Mouse (Mus musculus) left cerebral cortex, postnatal 36 days (tissue): ENCODE results near the gene Akr1c14. TPM values are rescaled to one million over a fixed set of nuclear protein-coding genes. Genes with fewer than 3 reads are reported as not detected.
"Not testable (repeated sequence)": the region's sequence is repeated elsewhere in the genome, so short reads cannot be mapped to it uniquely, and the experiment has no call there.

Experiments
- DNase-seq, 2 experiments: peaks; one replicate each; pipeline ENCODE4 v3.0.0; 2021 to 2022; ENCODE audit warnings: low spot score in 2 of 2, mixed read lengths in 1 of 2
- intact Hi-C: fragments of 180-260 bp; cut with DNase I; formaldehyde crosslinking; loops from one replicate; pipeline ENCODE4 v1.15.1; 2025
- total RNA-seq, 2 experiments: library from RNA; stranded (reverse); gene quantifications; 2 replicates each; pipeline ENCODE4 v1.2.3; 2021

The Akr1c14 gene
- total RNA-seq, 2 experiments from 2014 or later = 0.82 to 2.3 TPM

DNA sequence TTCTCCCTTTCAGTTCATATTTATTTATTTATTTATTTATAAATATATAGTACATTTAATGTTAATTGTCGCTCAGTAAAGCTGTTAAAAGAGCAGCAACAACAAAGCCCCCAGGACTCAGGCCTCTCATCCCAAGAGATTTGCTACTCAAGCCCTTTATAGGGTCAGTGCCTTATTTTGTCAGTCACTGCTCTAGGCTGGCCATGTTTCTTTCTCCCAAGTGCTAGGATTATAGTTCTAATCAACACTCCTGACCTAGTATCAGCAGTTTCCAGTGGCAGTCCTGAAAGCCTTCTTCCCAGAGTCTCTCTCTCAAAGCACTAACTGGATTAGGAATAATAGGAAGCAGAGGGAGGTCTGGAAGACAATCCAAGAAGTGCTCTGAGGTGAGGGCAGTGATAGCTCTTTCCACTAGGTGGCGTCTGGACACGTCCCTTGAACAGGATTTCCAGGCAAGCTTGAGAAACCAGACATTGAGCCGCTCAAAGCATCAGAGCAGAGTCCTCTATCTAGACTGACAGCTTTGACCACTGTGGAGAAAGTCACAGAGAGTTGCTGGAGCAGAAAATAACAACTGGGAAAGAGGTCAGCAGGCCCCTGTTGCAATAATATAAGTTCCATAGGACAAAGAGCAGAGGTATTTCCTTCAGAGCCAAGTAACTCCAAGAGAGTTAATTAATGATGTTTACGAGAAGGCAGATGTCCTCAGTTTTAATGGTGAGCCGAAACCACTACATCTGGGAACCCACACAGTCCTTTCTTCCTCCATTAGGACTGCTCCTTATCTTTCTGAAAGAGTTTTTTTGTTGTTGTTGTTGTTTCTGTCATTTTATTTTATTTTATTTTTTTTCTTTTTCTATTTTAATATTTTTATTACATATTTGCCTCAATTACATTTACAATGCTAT, 61.7 kb downstream of the Akr1c14 start:
- intact Hi-C loops = loop anchor here (5.0 kb wide), 1 partner anchor 172 kb away; no protein-coding TSS in a partner anchor
- DNase-seq = peak; percentile 29 to 46

DNA sequence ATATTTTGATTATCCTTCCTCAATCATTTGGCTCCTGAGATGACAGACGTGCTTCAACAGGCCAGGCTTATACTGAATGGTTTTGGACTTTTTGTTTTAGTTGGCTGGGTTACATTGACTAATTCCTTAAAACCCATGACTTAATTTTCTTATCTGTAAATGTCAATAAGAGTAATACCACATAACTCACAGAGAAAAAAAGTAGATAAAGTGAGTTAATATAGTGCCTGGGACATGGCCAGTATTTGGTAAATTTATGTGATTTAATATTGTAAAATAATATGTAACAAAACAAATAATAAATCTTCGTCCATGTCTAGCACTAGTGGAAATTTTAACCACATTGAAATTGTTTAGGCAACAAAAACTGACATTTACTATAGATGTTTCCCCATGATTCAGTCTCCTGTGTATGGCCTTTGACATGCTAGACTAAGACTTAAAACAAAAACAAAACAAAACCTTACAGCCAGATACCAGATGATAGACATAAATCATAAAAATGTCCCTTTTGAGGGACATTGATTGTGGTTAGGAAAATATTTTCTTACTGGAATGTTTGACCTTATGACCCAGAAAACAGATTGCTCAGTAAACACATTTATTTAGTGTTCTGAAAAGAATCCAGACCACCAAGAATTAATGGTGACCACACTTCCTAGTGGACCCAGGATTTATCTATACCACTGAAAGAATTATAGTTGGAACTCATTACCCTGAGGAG, 70.5 kb downstream of the Akr1c14 start:
- no peak for DNase-seq
- intact Hi-C loops = no loop called here

DNA sequence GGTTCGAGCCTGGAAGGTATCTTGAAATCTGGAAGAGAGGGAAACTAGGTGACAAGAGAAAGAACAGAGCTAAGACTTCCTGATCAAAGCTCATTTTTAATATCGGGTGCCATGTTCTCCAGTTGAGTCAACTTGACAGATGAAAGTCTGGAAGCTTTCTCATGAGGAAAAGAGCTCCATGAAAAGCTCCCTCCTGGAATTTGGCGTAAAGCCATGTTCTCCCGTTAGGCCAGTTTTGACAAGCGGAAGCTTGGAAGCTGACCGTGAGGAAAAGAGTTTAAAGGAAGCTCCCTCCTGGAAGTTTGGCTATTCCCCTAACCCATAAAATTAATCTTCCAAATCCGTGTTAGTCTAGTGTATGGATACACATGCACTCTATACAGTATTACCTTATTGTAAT, 74.3 kb downstream of the Akr1c14 start:
- intact Hi-C loops = no loop called here

DNA sequence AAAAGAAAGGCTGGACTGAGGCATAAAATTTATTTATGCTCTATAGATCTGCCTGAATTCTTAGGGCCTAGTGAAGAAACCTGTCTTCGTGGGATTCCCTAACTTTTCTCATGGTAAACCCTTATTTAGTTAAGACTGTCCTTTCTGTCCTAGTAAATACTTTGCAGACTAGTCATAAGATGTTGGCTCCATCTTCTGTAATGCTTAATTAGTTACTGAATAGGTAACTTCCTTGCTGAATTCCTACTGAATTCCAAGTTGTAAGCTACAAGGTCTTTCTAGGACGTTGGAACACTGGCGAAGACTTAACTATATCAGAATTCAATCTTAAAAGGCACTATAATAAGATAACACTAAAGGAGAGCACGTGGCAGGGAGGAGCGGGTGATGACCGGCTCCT, 75.7 kb downstream of the Akr1c14 start:
- DNase-seq, intact Hi-C loops: not testable (repeated sequence)

More for the DNA sequence above, 74.3 kb downstream of the Akr1c14 start:
- no peak for DNase-seq

DNA sequence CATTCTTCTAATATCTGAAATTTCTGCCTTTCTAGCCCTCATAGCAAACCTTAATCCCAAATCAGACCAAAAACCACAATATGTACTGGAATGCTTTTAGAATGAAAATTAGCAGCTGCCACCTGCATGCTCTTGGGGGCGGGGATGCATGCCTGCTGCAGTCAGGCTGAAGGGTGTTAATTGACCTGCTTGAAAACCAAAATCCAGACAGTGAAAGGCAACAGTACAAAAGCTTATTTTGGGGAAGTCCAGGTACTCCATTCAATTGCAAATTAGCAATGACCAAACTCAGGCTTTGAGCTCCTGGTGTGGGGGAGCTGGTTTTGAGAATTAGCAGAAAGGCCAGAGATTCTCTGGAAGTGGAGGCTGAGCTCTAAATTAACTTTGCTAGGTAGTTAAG, 77.0 kb downstream of the Akr1c14 start:
- DNase-seq, intact Hi-C loops: not testable (repeated sequence)

DNA sequence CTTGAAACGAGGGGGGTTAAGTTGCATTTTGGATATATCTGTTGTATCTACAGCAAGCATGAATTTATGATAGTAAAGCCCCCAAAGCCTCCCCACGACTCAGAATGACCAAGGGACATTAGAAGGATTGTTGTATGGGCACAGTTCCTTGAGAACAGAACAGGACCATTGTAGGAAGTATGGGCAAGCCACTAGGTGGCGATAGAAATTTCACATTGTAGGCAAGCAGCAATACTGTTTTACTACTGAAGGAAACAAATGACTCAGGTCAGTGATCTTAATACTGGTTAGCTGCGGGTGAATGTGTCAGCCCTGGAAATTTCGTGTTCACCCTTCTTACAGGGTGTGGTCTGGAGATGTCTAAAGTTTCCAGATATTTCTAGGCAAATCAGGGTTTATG, 80.3 kb downstream of the Akr1c14 start:
- DNase-seq = peak in 1 of 2 experiments; percentile 11
- intact Hi-C loops = no loop called here

DNA sequence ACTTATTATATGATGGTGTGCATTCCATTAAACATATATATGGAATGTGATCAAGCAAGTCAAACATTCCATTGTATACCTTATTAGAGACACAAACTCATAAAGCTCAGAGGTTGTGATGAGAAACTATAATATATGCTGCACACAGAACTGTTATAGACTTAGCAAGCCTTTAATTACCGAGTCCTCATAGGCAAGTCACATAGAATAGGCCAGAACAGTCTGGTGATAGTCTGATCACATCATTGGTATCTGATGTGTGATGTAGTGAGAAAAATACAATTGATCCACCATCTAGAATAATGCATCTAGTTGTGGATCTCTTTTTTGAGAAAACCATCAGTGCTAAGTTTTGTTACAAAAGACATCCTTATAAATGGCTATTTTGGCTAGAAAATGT, 82.5 kb downstream of the Akr1c14 start:
- intact Hi-C loops = loop anchor here (5.0 kb wide), 1 partner anchor 481 kb away; no protein-coding TSS in a partner anchor
- DNase-seq = no peak

DNA sequence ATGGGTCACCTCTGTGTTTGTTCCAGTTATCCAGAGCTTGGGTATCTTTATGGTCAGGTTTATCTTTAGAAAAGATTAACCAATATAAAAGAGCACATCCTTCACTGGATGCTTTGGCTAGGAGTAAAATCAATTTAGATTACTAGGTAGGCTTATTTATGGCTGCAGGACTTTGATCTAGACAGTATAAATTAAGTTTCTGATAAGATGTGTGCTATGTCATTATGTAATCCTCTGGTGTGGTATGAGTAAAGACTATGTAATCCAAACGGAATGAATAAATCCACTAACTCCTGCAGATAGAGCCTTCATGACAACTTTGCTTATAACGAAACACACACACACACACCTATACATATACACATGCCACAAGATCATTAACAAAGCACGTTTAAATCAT, 82.9 kb downstream of the Akr1c14 start:
- intact Hi-C loops = loop anchor here (5.0 kb wide), 1 partner anchor 481 kb away; no protein-coding TSS in a partner anchor
- no peak for DNase-seq

DNA sequence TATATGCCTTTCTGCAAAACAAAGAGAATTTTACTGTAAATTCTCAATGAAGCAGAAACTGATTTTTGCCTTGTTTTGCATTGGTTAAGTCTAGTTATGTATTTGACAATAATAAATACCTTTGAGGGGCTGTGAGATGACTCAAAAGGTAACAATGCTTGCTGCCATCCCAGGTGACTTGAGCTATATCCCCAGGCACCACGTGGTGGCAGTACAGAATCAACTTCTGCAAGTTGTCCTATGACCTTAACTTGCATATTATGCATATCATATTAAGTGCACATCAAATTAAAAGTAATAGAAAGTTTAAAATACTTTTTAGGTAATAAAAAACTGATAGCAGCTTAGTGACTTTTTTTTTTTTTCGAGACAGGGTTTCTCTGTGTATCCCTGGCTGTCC, 84.3 kb downstream of the Akr1c14 start:
- DNase-seq = no peak

More for the DNA sequence above, 84.3 kb downstream of the Akr1c14 start:
- intact Hi-C loops = loop anchor here (5.0 kb wide), 1 partner anchor 479 kb away; no protein-coding TSS in a partner anchor

Other genes with a start within 250 kb of the Akr1c14 start
- gene Calml3, start 244.7 kb upstream of the Akr1c14 start, total RNA-seq = not detected
- gene Calm4, start 211.3 kb upstream of the Akr1c14 start, total RNA-seq = not detected
- not detected for gene Calm5, start 194.8 kb upstream of the Akr1c14 start, total RNA-seq
- 10 to 100 TPM; 50.6 to 53.3 TPM for gene Net1, start 130.8 kb upstream of the Akr1c14 start, total RNA-seq
- gene Tubal3, start 130.7 kb upstream of the Akr1c14 start, total RNA-seq = not detected
- gene Ucn3, start 103.7 kb upstream of the Akr1c14 start, total RNA-seq = under 1 TPM in 1 of 2 experiments, not detected in 1; 0.27 TPM
- gene Akr1c18, start 101.6 kb downstream of the Akr1c14 start, total RNA-seq = 1 to 10 TPM; 1.1 to 1.4 TPM
- gene Akr1c13, start 142.1 kb downstream of the Akr1c14 start, total RNA-seq = under 1 TPM in 1 of 2 experiments, not detected in 1; 0.44 TPM
- not detected for gene Akr1c19, start 179.7 kb downstream of the Akr1c14 start, total RNA-seq
- gene Akr1c12, start 230.4 kb downstream of the Akr1c14 start, total RNA-seq = not detected